Mouse (Mus musculus) embryonic fibroblast, embryonic 13.5 days (primary cell): ENCODE results near the gene Gm10024. TPM values are rescaled to one million over a fixed set of nuclear protein-coding genes. Genes with fewer than 3 reads are reported as not detected.
"Not testable (repeated sequence)": the region's sequence is repeated elsewhere in the genome, so short reads cannot be mapped to it uniquely, and the experiment has no call there.

Experiments used
- H3K27ac ChIP-seq: 2 replicates; pipeline ENCODE4 v1.5.1; 2012; ENCODE audit warnings: low read length, control low read depth, inconsistent platforms; ENCODE audit not compliant: insufficient read depth
- H3K4me1 ChIP-seq: 2 replicates; pipeline ENCODE4 v1.6.1; 2011; ENCODE audit warnings: low read length; ENCODE audit not compliant: control insufficient read depth, insufficient read depth
- H3K4me3 ChIP-seq: 2 replicates; pipeline ENCODE4 v1.5.1; 2011; ENCODE audit warnings: mild to moderate bottlenecking, control low read depth, low read length; ENCODE audit not compliant: insufficient read depth
- CTCF ChIP-seq: IDR thresholded peaks from 2 replicates; pipeline ENCODE4 v1.5.1; 2011; ENCODE audit warnings: mild to moderate bottlenecking, control low read depth, low read length, moderate library complexity, borderline replicate concordance; ENCODE audit not compliant: insufficient read depth
- POLR2A ChIP-seq: IDR thresholded peaks from 2 replicates; pipeline ENCODE4 v1.6.1; 2011; ENCODE audit warnings: low read depth, mild to moderate bottlenecking, control low read depth, low read length, moderate library complexity
- polyA plus RNA-seq: library from polyadenylated mRNA; stranded (reverse); fragments of >200 nt; gene quantifications from 2 replicates; pipeline ENCODE4 v1.2.4, GENCODE M21; 2011; ENCODE audit warnings: low read depth; ENCODE audit not compliant: missing spikeins, insufficient read length

Gm10024 gene
- polyA plus RNA-seq, 1 experiment: not detected

GRCm38 (mm10) chr10:77729241-77729640 is 18.0 kb downstream of the Gm10024 start:
- Histone ChIP-seq H3K27ac (no peak overlapping the region), H3K4me3 (no peak overlapping the region), H3K4me1 (no peaks in the 10 kb centered on the region)
- no peak for TF ChIP-seq POLR2A
- 0 out of 2 replicates have a peak, but pooled peaks have one; percentile 19 for TF ChIP-seq CTCF

GRCm38 (mm10) chr10:77735928-77736327 is 24.7 kb downstream of the Gm10024 start:
- no peak overlapping the region for H3K4me3 ChIP-seq
- no peaks in the 10 kb centered on the region for H3K4me1 ChIP-seq
- TF ChIP-seq POLR2A: no peak
- no peak for TF ChIP-seq CTCF
- H3K27ac ChIP-seq: no peak overlapping the region

- Histone ChIP-seq H3K27ac (no peak overlapping the region), H3K4me3 (no peak overlapping the region), H3K4me1 (no peaks in the 10 kb centered on the region)
- TF ChIP-seq POLR2A: no peak
Observed at GRCm38 (mm10) chr10:77738929-77739328, 27.7 kb downstream of the Gm10024 start.

GRCm38 (mm10) chr10:77741924-77742688 is 30.8 kb downstream of the Gm10024 start, which contains the start of gene Gm18596:
Gene Gm18596, minus strand, starts transcription at chr10:77742638.
- not testable (repeated sequence) for H3K4me1 ChIP-seq, H3K4me3 ChIP-seq, H3K27ac ChIP-seq

- not testable (repeated sequence) for H3K27ac ChIP-seq, H3K4me3 ChIP-seq, H3K4me1 ChIP-seq
Observed at GRCm38 (mm10) chr10:77750686-77751085, 39.4 kb downstream of the Gm10024 start.

- not testable (repeated sequence) for H3K4me3 ChIP-seq, H3K27ac ChIP-seq, H3K4me1 ChIP-seq
Observed at GRCm38 (mm10) chr10:77751254-77751653, 40.0 kb downstream of the Gm10024 start, which contains the start of gene Gm9736. Gene Gm9736, minus strand, starts transcription at chr10:77751354.

- not testable (repeated sequence) for H3K27ac ChIP-seq, H3K4me3 ChIP-seq, H3K4me1 ChIP-seq
Observed at GRCm38 (mm10) chr10:77752312-77752711, 41.1 kb downstream of the Gm10024 start.

- Histone ChIP-seq H3K4me1 (no peaks in the 10 kb centered on the region), H3K27ac (no peak overlapping the region), H3K4me3 (no peak overlapping the region)
- TF ChIP-seq CTCF (no peak), POLR2A (no peak)
Observed at GRCm38 (mm10) chr10:77753448-77753847, 42.2 kb downstream of the Gm10024 start.

GRCm38 (mm10) chr10:77759582-77759981 is 48.3 kb downstream of the Gm10024 start, which contains the start of gene Gm3233:
Gene Gm3233, minus strand, starts transcription at chr10:77759682.
- not testable (repeated sequence) for H3K4me1 ChIP-seq, H3K4me3 ChIP-seq, H3K27ac ChIP-seq

Other genes with a start within 250 kb of the Gm10024 start
- 28.9 and 30.5 TPM in 2 replicates for gene Fam207a, start 195.7 kb upstream of the Gm10024 start, polyA plus RNA-seq
- 0.57 and 1.4 TPM in 2 replicates for gene Itgb2, start 181.2 kb upstream of the Gm10024 start, polyA plus RNA-seq
- 138 and 151 TPM in 2 replicates for gene Pttg1ip, start 129.7 kb upstream of the Gm10024 start, polyA plus RNA-seq
- 130 and 167 TPM in 2 replicates for gene Sumo3, start 105.4 kb upstream of the Gm10024 start, polyA plus RNA-seq
- 31.7 and 53.4 TPM in 2 replicates for gene Gm49325, start 105.3 kb upstream of the Gm10024 start, polyA plus RNA-seq
- 62.1 and 63.8 TPM in 2 replicates for gene Ube2g2, start 89.2 kb upstream of the Gm10024 start, polyA plus RNA-seq
- not detected in 2 replicates for gene Tspear, start 24.9 kb upstream of the Gm10024 start, polyA plus RNA-seq
- not detected in 2 replicates for gene Gm19402, start 20.7 kb upstream of the Gm10024 start, polyA plus RNA-seq
- not detected in 2 replicates for gene Gm9508, start 14.2 kb upstream of the Gm10024 start, polyA plus RNA-seq
- not detected in 2 replicates for gene Gm10272, start 4.8 kb upstream of the Gm10024 start, polyA plus RNA-seq
- gene Gm10142, start 4.3 kb downstream of the Gm10024 start, polyA plus RNA-seq: not detected in 2 replicates
- gene Krtap12-1, start 9.1 kb downstream of the Gm10024 start, polyA plus RNA-seq: not detected in 2 replicates
- not detected in 2 replicates for gene Gm10100, start 15.0 kb downstream of the Gm10024 start, polyA plus RNA-seq
- not detected in 2 replicates for gene Gm18596, start 31.2 kb downstream of the Gm10024 start, polyA plus RNA-seq
- gene Gm9736, start 39.9 kb downstream of the Gm10024 start, polyA plus RNA-seq: not detected in 2 replicates
- not detected in 2 replicates for gene Gm3233, start 48.2 kb downstream of the Gm10024 start, polyA plus RNA-seq
- not detected in 2 replicates for gene Gm3238, start 59.9 kb downstream of the Gm10024 start, polyA plus RNA-seq
- not detected in 2 replicates for gene Gm7138, start 65.5 kb downstream of the Gm10024 start, polyA plus RNA-seq
- not detected in 2 replicates for gene Gm3250, start 71.1 kb downstream of the Gm10024 start, polyA plus RNA-seq
- gene Gm7137, start 76.7 kb downstream of the Gm10024 start, polyA plus RNA-seq: not detected in 2 replicates
- gene Gm9639, start 83.6 kb downstream of the Gm10024 start, polyA plus RNA-seq: not detected in 2 replicates
- not detected in 2 replicates for gene Gm19668, start 87.7 kb downstream of the Gm10024 start, polyA plus RNA-seq
- gene Gm9507, start 100.4 kb downstream of the Gm10024 start, polyA plus RNA-seq: not detected in 2 replicates
- not detected in 2 replicates for gene Gm2696, start 103.2 kb downstream of the Gm10024 start, polyA plus RNA-seq
- not detected in 2 replicates for gene Krtap10-4, start 115.6 kb downstream of the Gm10024 start, polyA plus RNA-seq
- not detected in 2 replicates for gene Krtap10-10, start 124.5 kb downstream of the Gm10024 start, polyA plus RNA-seq
- not detected in 2 replicates for gene Gm36176, start 135.3 kb downstream of the Gm10024 start, polyA plus RNA-seq
- not detected in 2 replicates for gene Gm10318, start 141.4 kb downstream of the Gm10024 start, polyA plus RNA-seq
- not detected in 2 replicates for gene Gm3285, start 150.5 kb downstream of the Gm10024 start, polyA plus RNA-seq
- 1.8 and 1.9 TPM in 2 replicates for gene Lrrc3, start 191.1 kb downstream of the Gm10024 start, polyA plus RNA-seq